Mouse (Mus musculus) G1E (cell line): Measurements from ENCODE around the gene Ralgps1.

ENCODE experiments used
- CTCF ChIP-seq: IDR thresholded peaks from 2 replicates; pipeline ENCODE4 v1.5.1; 2012; ENCODE audit warnings: low read depth, low read length, inconsistent platforms, mixed read lengths
- GATA1 ChIP-seq: IDR thresholded peaks from 2 replicates; pipeline ENCODE4 v1.6.1; 2012; ENCODE audit warnings: borderline replicate concordance, low read length, inconsistent platforms, mixed read lengths
- GATA2 ChIP-seq: IDR thresholded peaks from 2 replicates; pipeline ENCODE4 v1.6.1; 2012; ENCODE audit warnings: low read depth, low read length, inconsistent platforms, borderline replicate concordance
- TAL1 ChIP-seq: conservative IDR thresholded peaks from 2 replicates; pipeline ENCODE4 v1.6.1; 2012; ENCODE audit warnings: low read depth, low read length, inconsistent platforms, mixed read lengths

DNA sequence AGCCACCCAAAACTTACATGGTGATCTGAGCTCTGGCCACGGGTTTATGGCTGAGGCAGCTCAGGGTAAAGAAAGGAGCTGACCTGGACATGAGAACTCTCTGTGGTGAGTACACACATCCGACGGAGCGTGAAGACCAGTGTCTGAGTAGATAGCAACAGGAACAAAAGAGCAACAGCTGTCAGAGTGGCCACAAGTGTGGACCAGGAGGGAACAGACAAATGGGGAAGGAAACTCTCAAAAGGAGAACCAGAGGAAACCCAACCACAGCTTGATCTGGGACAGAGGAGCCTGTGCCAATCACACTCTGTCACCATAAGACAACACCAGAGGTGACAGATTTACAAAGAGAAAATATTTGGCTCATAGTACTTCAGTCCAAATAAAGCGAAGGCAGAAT lies 17.9 kb downstream of the Ralgps1 start:
- no peak for TF ChIP-seq CTCF
- no peak for TF ChIP-seq GATA2
- TF ChIP-seq GATA1, result no peak
- no peak for TF ChIP-seq TAL1
